Comparison of ENCODE assay signal across 15 mouse cellular contexts in genomic region chr2:32251791-32252527, GRCm38 (mm10). TPM values are rescaled to one million over a fixed set of nuclear protein-coding genes. Genes with fewer than 3 reads are reported as not detected.
DNase-seq lines count a peak whose midpoint lies in the region; ATAC-seq and TF ChIP-seq lines count a peak whose summit lies in the region.
"Had no signal": no experiment of that assay in that cellular context is flagged by ENCODE, and none has a peak within 500 bp of the region (broad histone marks: within the 10 kb centered on the region; RNA-seq: fewer than 3 reads in every experiment).

No protein-coding gene starts in this region.

- H3K27me3 ChIP-seq in kidney, embryonic 16.5 days (ENCODE audit: insufficient read depth, low read length) = no peaks in the 10 kb centered on the region
- H3K27me3 ChIP-seq in myocyte (ENCODE audit: control insufficient read depth, insufficient read depth, insufficient read length) = no peaks in the 10 kb centered on the region
- H3K27me3 ChIP-seq in forebrain, embryonic 10.5 days (ENCODE audit: poor library complexity, severe bottlenecking) = no peaks in the 10 kb centered on the region
- H3K27me3 ChIP-seq: hindbrain, embryonic 12.5 days; limb, embryonic 13.5 days had no signal

- H3K9me3 ChIP-seq in kidney, embryonic 16.5 days (ENCODE audit: low read length) = no peaks in the 10 kb centered on the region
- H3K9me3 ChIP-seq in forebrain, embryonic 10.5 days = no peaks in the 10 kb centered on the region
- H3K9me3 ChIP-seq: hindbrain, embryonic 12.5 days; limb, embryonic 13.5 days had no signal

- no peaks in the 10 kb centered on the region for H3K4me1 ChIP-seq in kidney, embryonic 16.5 days (ENCODE audit: insufficient read depth, low read length)
- no peaks in the 10 kb centered on the region for H3K4me1 ChIP-seq in forebrain, embryonic 10.5 days
- H3K4me1 ChIP-seq: hindbrain, embryonic 12.5 days; limb, embryonic 13.5 days had no signal

- peaks cover 52% of the 10 kb centered on the region for H3K36me3 ChIP-seq in kidney, embryonic 16.5 days (ENCODE audit: insufficient read depth, low read length)
- peaks cover 14% of the 10 kb centered on the region for H3K36me3 ChIP-seq in myocyte (ENCODE audit: control insufficient read depth, insufficient read depth)
- peaks cover 97% of the 10 kb centered on the region for H3K36me3 ChIP-seq in forebrain, embryonic 10.5 days (replicated peaks)

- no peak overlapping the region for H3K27ac ChIP-seq in kidney, embryonic 16.5 days (ENCODE audit: low read length)
- no peak overlapping the region for H3K27ac ChIP-seq in forebrain, embryonic 10.5 days
- H3K27ac ChIP-seq: hindbrain, embryonic 12.5 days; limb, embryonic 13.5 days had no signal

- WGBS in kidney, embryonic 16.5 days = 86% methylated on average over 12 of the region's 12 CpGs
- 93% methylated on average over 12 of the region's 12 CpGs for WGBS in forebrain, embryonic 10.5 days

- no peak overlapping the region for H3K4me2 ChIP-seq in kidney, embryonic 16.5 days (replicated peaks; ENCODE audit: low read depth, low read length)
- H3K4me2 ChIP-seq in myocyte (ENCODE audit: low read depth) = no peak overlapping the region
- H3K4me2 ChIP-seq: hindbrain, embryonic 12.5 days; limb, embryonic 13.5 days had no signal

- TF ChIP-seq POLR2A in myocyte (IDR thresholded peaks at IDR 0.05; ENCODE audit: insufficient read length, low read depth) = no peak

- no peak overlapping the region for H3K4me3 ChIP-seq in kidney, embryonic 16.5 days (ENCODE audit: low read length)
- no peak overlapping the region for H3K4me3 ChIP-seq in myocyte
- H3K4me3 ChIP-seq in forebrain, embryonic 10.5 days = no peak overlapping the region
- H3K4me3 ChIP-seq: erythroblast, embryonic 14.5 days; hindbrain, embryonic 12.5 days; limb, embryonic 13.5 days had no signal

- no peak overlapping the region for H3K9ac ChIP-seq in kidney, embryonic 16.5 days (replicated peaks; ENCODE audit: low read length)
- H3K9ac ChIP-seq: hindbrain, embryonic 12.5 days; limb, embryonic 13.5 days had no signal

- no peaks in the 10 kb centered on the region for H3K79me2 ChIP-seq in myocyte (ENCODE audit: control insufficient read depth, insufficient read depth)

- peak; percentile 54 for DNase-seq in adrenal gland, adult 2 months
- DNase-seq in adrenal gland, adult 8-10 months = no peak
- DNase-seq in kidney, adult 9 months = peak; percentile 42
- DNase-seq in gastrocnemius, postnatal 14 days = peak; percentile 48
- no peak for DNase-seq in forebrain, embryonic 10.5 days (ENCODE audit: extremely low spot score, low spot score)
- DNase-seq in thymus, postnatal 10 days (ENCODE audit: low spot score in 2 of 2) = no peak
- DNase-seq: cerebellum, adult 18-20 months; layer of hippocampus, postnatal 36 days; right cerebral cortex, postnatal 25 days had no signal

- no peak overlapping the region for H3ac ChIP-seq in myocyte (ENCODE audit: control insufficient read depth, insufficient read length)

- intact Hi-C loops in gastrocnemius, postnatal 14 days (cut with DNase I; ENCODE audit: low total_unique reads) = no loop called here

- ATAC-seq in kidney, embryonic 16.5 days (ENCODE audit: low FRiP score, low TSS enrichment) = no peak
- ATAC-seq: intestine, postnatal 0 days had no signal

TF ChIP-seq in myocyte, 11 proteins besides CTCF, POLR2A, EP300 and RAD21:
- TF ChIP-seq MYOD1 (IDR thresholded peaks at IDR 0.05; ENCODE audit: control insufficient read depth in 1 of 3, insufficient read length in 2 of 3, low read depth in 2 of 3) (no peak), MYOG (IDR thresholded peaks at IDR 0.05; ENCODE audit: control insufficient read depth in 1 of 3, insufficient read depth in 1 of 3, insufficient read length in 2 of 3, low read depth in 2 of 3) (no peak), POLR2AphosphoS2 (IDR thresholded peaks at IDR 0.05; ENCODE audit: insufficient read length, low read depth) (peak; percentile 14), SRF (IDR thresholded peaks at IDR 0.05; ENCODE audit: control insufficient read depth, insufficient read length, low read depth) (no peak), E2F4 (IDR thresholded peaks at IDR 0.05; ENCODE audit: insufficient read depth) (no peak), TCF12 (IDR thresholded peaks at IDR 0.05; ENCODE audit: insufficient read depth, poor library complexity, severe bottlenecking) (no peak)
TF ChIP-seq in myocyte: peak in this region for 1.

RNA-seq across cellular contexts. Expression of gene Uck1, which starts 8.0 kb away (rescaled TPM):
- 100 to 1,000 TPM; 116 to 148 TPM for total RNA-seq in adrenal gland, adult 2 months (2021)
- polyA plus RNA-seq in adrenal gland, adult 2 months (2012; rRNA removed) = 202 and 249 TPM in 2 replicates
- total RNA-seq in adrenal gland, adult 8-10 months (2022) = 100 to 1,000 TPM; 114 to 126 (median 125) TPM
- polyA plus RNA-seq in kidney, embryonic 16.5 days (2015; fragmentation: Nextera tagmentation; extraction: Ambion mirVana) = 88.5 and 92.0 TPM in 2 replicates
- total RNA-seq in gastrocnemius, postnatal 14 days (2021) = 10 to 100 TPM; 14.7 to 15.2 TPM
- polyA plus RNA-seq in myocyte (2012; fragmentation: generic; extraction: Trizol) = 32.1 TPM
- 83.6 and 91.4 TPM in 2 replicates for polyA plus RNA-seq in forebrain, embryonic 10.5 days (2016; fragmentation: Nextera tagmentation; extraction: Ambion mirVana)

RNA-seq across cellular contexts. Expression of gene Pomt1, which starts 15.6 kb away (rescaled TPM):
- 10 to 100 TPM; 32.5 to 40.4 TPM for total RNA-seq in adrenal gland, adult 2 months (2021)
- polyA plus RNA-seq in adrenal gland, adult 2 months (2012; rRNA removed) = 42.8 and 49.6 TPM in 2 replicates
- 10 to 100 TPM; 33.1 to 46.2 (median 38.4) TPM for total RNA-seq in adrenal gland, adult 8-10 months (2022)
- 31.6 and 32.9 TPM in 2 replicates for polyA plus RNA-seq in kidney, embryonic 16.5 days (2015; fragmentation: Nextera tagmentation; extraction: Ambion mirVana)
- total RNA-seq in gastrocnemius, postnatal 14 days (2021) = 10 to 100 TPM; 14.4 to 17.3 TPM
- polyA plus RNA-seq in myocyte (2012; fragmentation: generic; extraction: Trizol) = 14.7 TPM
- 26.6 and 29.7 TPM in 2 replicates for polyA plus RNA-seq in forebrain, embryonic 10.5 days (2016; fragmentation: Nextera tagmentation; extraction: Ambion mirVana)

RNA-seq across cellular contexts. Expression of gene Golga2, which starts 35.2 kb away (rescaled TPM):
- 10 to 100 TPM; 81.1 to 82.9 TPM for total RNA-seq in adrenal gland, adult 2 months (2021)
- 25.8 and 31.5 TPM in 2 replicates for polyA plus RNA-seq in adrenal gland, adult 2 months (2012; rRNA removed)
- 10 to 100 TPM; 68.4 to 97.0 (median 84.9) TPM for total RNA-seq in adrenal gland, adult 8-10 months (2022)
- polyA plus RNA-seq in kidney, embryonic 16.5 days (2015; fragmentation: Nextera tagmentation; extraction: Ambion mirVana) = 26.6 and 28.0 TPM in 2 replicates
- total RNA-seq in gastrocnemius, postnatal 14 days (2021) = 10 to 100 TPM; 58.4 to 62.1 TPM
- polyA plus RNA-seq in myocyte (2012; fragmentation: generic; extraction: Trizol) = 60.7 TPM
- polyA plus RNA-seq in forebrain, embryonic 10.5 days (2016; fragmentation: Nextera tagmentation; extraction: Ambion mirVana) = 16.6 and 17.4 TPM in 2 replicates

RNA-seq across cellular contexts. Expression of gene Swi5, which starts 35.9 kb away (rescaled TPM):
- 100 to 1,000 TPM; 324 to 358 TPM for total RNA-seq in adrenal gland, adult 2 months (2021)
- 317 and 318 TPM in 2 replicates for polyA plus RNA-seq in adrenal gland, adult 2 months (2012; rRNA removed)
- total RNA-seq in adrenal gland, adult 8-10 months (2022) = 100 to 1,000 TPM; 263 to 285 (median 273) TPM
- polyA plus RNA-seq in kidney, embryonic 16.5 days (2015; fragmentation: Nextera tagmentation; extraction: Ambion mirVana) = 407 and 433 TPM in 2 replicates
- 100 to 1,000 TPM; 117 to 120 TPM for total RNA-seq in gastrocnemius, postnatal 14 days (2021)
- polyA plus RNA-seq in myocyte (2012; fragmentation: generic; extraction: Trizol) = 253 TPM
- polyA plus RNA-seq in forebrain, embryonic 10.5 days (2016; fragmentation: Nextera tagmentation; extraction: Ambion mirVana) = 529 and 531 TPM in 2 replicates

Comparison
In these comparisons a context has a peak if more than half of its experiments do, and no peak if none do; other contexts are left out.
1. DNase-seq: peak in adrenal gland, adult 2 months (single experiment), kidney, adult 9 months (single experiment) and gastrocnemius, postnatal 14 days (single experiment); none in adrenal gland, adult 8-10 months (single experiment), forebrain, embryonic 10.5 days (single experiment) and thymus, postnatal 10 days (0 of 2).